Mouse (Mus musculus): ENCODE results near the gene Mgme1. TPM values are rescaled to one million over a fixed set of nuclear protein-coding genes. Genes with fewer than 3 reads are reported as not detected.

Mgme1 gene
- total and polyA plus RNA-seq, 3 experiments, result 16.8 to 20.3 TPM; not detected in 1

- Histone ChIP-seq H3K9me3 (replicated peaks; ENCODE audit: insufficient read depth, low read length) (no peaks in the 10 kb centered on the region), H3K27ac (ENCODE audit: control insufficient read depth, low read depth, low read length) (no peak overlapping the region), H3K36me3 (ENCODE audit: control insufficient read depth in 1 of 2, insufficient read depth in 2 of 2, low read length in 2 of 2) (peaks cover 2 to 28% of the 10 kb centered on the region in 2 experiments), H3K4me3 (ENCODE audit: control insufficient read depth in 1 of 2, insufficient read depth in 1 of 2, low read depth in 2 of 2, low read length in 2 of 2) (no peak overlapping the region), H3K79me2 (ENCODE audit: control insufficient read depth, insufficient read depth, low read length, poor library complexity) (peaks cover 25% of the 10 kb centered on the region), H3K4me1 (ENCODE audit: control insufficient read depth in 1 of 2, insufficient read depth in 2 of 2, low read length in 2 of 2) (peaks cover 3 to 12% of the 10 kb centered on the region in 2 experiments; a peak in 3 of 4 replicates), H3K9ac (ENCODE audit: control insufficient read depth, low read depth, low read length, poor library complexity, severe bottlenecking) (no peak overlapping the region), H3K27me3 (ENCODE audit: control insufficient read depth in 1 of 2, insufficient read depth in 2 of 2, low read length in 2 of 2) (no peaks in the 10 kb centered on the region)
- no peak for DNase-seq (ENCODE audit: low read depth, low spot score)
- no peak for TF ChIP-seq USF2 (IDR thresholded peaks at IDR 0.05; ENCODE audit: borderline replicate concordance in 1 of 2, insufficient read depth in 1 of 2, low read depth in 1 of 2, low read length in 2 of 2)
- TF ChIP-seq ETS1 (IDR thresholded peaks at IDR 0.05; ENCODE audit: low read depth, low read length), result no peak
- TF ChIP-seq KAT2A (conservative IDR thresholded peaks at IDR 0.05; ENCODE audit: low read depth, low read length), result no peak
- no peak for TF ChIP-seq TAL1 (IDR thresholded peaks at IDR 0.05; ENCODE audit: low read length)
- no peak for TF ChIP-seq UBTF (IDR thresholded peaks at IDR 0.05; ENCODE audit: borderline replicate concordance, insufficient read depth, low read depth, low read length)
- no peak for TF ChIP-seq ZNF384 (IDR thresholded peaks at IDR 0.05; ENCODE audit: low read depth, low read length)
- no peak for TF ChIP-seq HCFC1 (IDR thresholded peaks at IDR 0.05; ENCODE audit: low read depth, low read length)
- no peak for TF ChIP-seq SMC3 (IDR thresholded peaks at IDR 0.05; ENCODE audit: low read depth, low read length)
- TF ChIP-seq USF1 (IDR thresholded peaks at IDR 0.05; ENCODE audit: low read depth, low read length), result no peak
- TF ChIP-seq E2F4 (IDR thresholded peaks at IDR 0.05; ENCODE audit: borderline replicate concordance, low read depth, low read length), result no peak
- no peak for TF ChIP-seq TCF12 (IDR thresholded peaks at IDR 0.05; ENCODE audit: low read depth, low read length)
- no peak for TF ChIP-seq ZMIZ1 (IDR thresholded peaks at IDR 0.05; ENCODE audit: low read depth, low read length)
- TF ChIP-seq GABPA (IDR thresholded peaks at IDR 0.05; ENCODE audit: low read depth, low read length), result no peak
These were observed 6.4 kb downstream of the Mgme1 start for GRCm38 (mm10) chr2:144276885-144277284.

GRCm38 (mm10) chr2:144279742-144280141 lies 9.3 kb downstream of the Mgme1 start:
- peaks cover 3% of the 10 kb centered on the region; the same call in 1 of the 2 replicates for H3K79me2 ChIP-seq (ENCODE audit: control insufficient read depth, insufficient read depth, low read length, poor library complexity)
- peaks cover 2 to 10% of the 10 kb centered on the region in 2 experiments for H3K36me3 ChIP-seq (ENCODE audit: control insufficient read depth in 1 of 2, insufficient read depth in 2 of 2, low read length in 2 of 2)
- H3K27me3 ChIP-seq (ENCODE audit: control insufficient read depth in 1 of 2, insufficient read depth in 2 of 2, low read length in 2 of 2), result no peaks in the 10 kb centered on the region
- no peak overlapping the region for H3K4me3 ChIP-seq (ENCODE audit: control insufficient read depth in 1 of 2, insufficient read depth in 1 of 2, low read depth in 2 of 2, low read length in 2 of 2)
- no peak overlapping the region for H3K27ac ChIP-seq (ENCODE audit: control insufficient read depth, low read depth, low read length)
- H3K4me1 ChIP-seq (ENCODE audit: control insufficient read depth in 1 of 2, insufficient read depth in 2 of 2, low read length in 2 of 2), result peaks cover 0 to 3% of the 10 kb centered on the region in 2 experiments; a peak in 2 of 4 replicates
- DNase-seq (ENCODE audit: low read depth, low spot score), result peak; percentile 57
- H3K9me3 ChIP-seq (replicated peaks; ENCODE audit: insufficient read depth, low read length), result no peaks in the 10 kb centered on the region
- no peak for TF ChIP-seq TBP (IDR thresholded peaks at IDR 0.05; ENCODE audit: low read depth, low read length)
- TF ChIP-seq NELFE (IDR thresholded peaks at IDR 0.05; ENCODE audit: low read depth, low read length), result no peak
- TF ChIP-seq MAX (IDR thresholded peaks at IDR 0.05; ENCODE audit: low read length), result no peak
- TF ChIP-seq ZNF384 (IDR thresholded peaks at IDR 0.05; ENCODE audit: low read depth, low read length), result no peak
- TF ChIP-seq HCFC1 (IDR thresholded peaks at IDR 0.05; ENCODE audit: low read depth, low read length), result no peak
- no peak for TF ChIP-seq TAL1 (IDR thresholded peaks at IDR 0.05; ENCODE audit: low read length)
- no peak for TF ChIP-seq CHD2 (IDR thresholded peaks at IDR 0.05; ENCODE audit: low read length)
- TF ChIP-seq ETS1 (IDR thresholded peaks at IDR 0.05; ENCODE audit: low read depth, low read length), result no peak
- TF ChIP-seq GABPA (IDR thresholded peaks at IDR 0.05; ENCODE audit: low read depth, low read length), result no peak
- no peak for TF ChIP-seq E2F4 (IDR thresholded peaks at IDR 0.05; ENCODE audit: borderline replicate concordance, low read depth, low read length)
- no peak for TF ChIP-seq SMC3 (IDR thresholded peaks at IDR 0.05; ENCODE audit: low read depth, low read length)
- TF ChIP-seq JUND (IDR thresholded peaks at IDR 0.05; ENCODE audit: low read depth, low read length), result no peak
- no peak for TF ChIP-seq RAD21 (IDR thresholded peaks at IDR 0.05; ENCODE audit: low read depth, low read length)
- TF ChIP-seq EP300 (IDR thresholded peaks at IDR 0.05; ENCODE audit: low read depth in 1 of 2, low read length in 2 of 2), result no peak
- no peak overlapping the region for H3K9ac ChIP-seq (ENCODE audit: control insufficient read depth, low read depth, low read length, poor library complexity, severe bottlenecking)

Measured in MEL (cell line).